Mouse (Mus musculus) stomach, embryonic 16.5 days (tissue): ENCODE data around the gene Itga11. TPM values are rescaled to one million over a fixed set of nuclear protein-coding genes. Genes with fewer than 3 reads are reported as not detected.

Source experiments
- ATAC-seq: fragments of 200-750 bp; cut with Nextera tagmentation; 2 replicates; pipeline ENCODE4 v1.8.0; 2017; ENCODE audit warnings: moderate number of reproducible peaks, moderate TSS enrichment; ENCODE audit not compliant: insufficient read depth, low FRiP score
- H3K27ac ChIP-seq: fragments of 300-500 bp; sonication (generic); 2 replicates; pipeline ENCODE4 v1.5.1; 2014; ENCODE audit warnings: low read length
- H3K27me3 ChIP-seq: fragments of 300-500 bp; sonication (generic); 2 replicates; pipeline ENCODE4 v1.6.1; 2014; ENCODE audit warnings: low read length, control low read depth, mixed read lengths; ENCODE audit not compliant: control insufficient read depth, insufficient read depth
- H3K36me3 ChIP-seq: fragments of 300-500 bp; sonication (generic); 2 replicates; pipeline ENCODE4 v1.6.1; 2014; ENCODE audit warnings: low read length; ENCODE audit not compliant: control insufficient read depth, insufficient read depth
- H3K4me1 ChIP-seq: fragments of 300-500 bp; sonication (generic); 2 replicates; pipeline ENCODE4 v1.6.1; 2014; ENCODE audit warnings: low read length, control low read depth, mixed read lengths; ENCODE audit not compliant: control insufficient read depth, insufficient read depth
- H3K4me2 ChIP-seq: fragments of 300-500 bp; sonication (generic); 2 replicates; pipeline ENCODE4 v1.6.1; 2014; ENCODE audit warnings: low read depth, low read length, mixed read lengths
- H3K4me3 ChIP-seq: fragments of 300-500 bp; sonication (generic); replicated peaks from 2 replicates; pipeline ENCODE4 v1.5.1; 2014; ENCODE audit warnings: mild to moderate bottlenecking, low read length
- H3K9ac ChIP-seq: fragments of 300-500 bp; sonication (generic); 2 replicates; pipeline ENCODE4 v1.6.1; 2014; ENCODE audit warnings: low read length
- H3K9me3 ChIP-seq: fragments of 300-500 bp; sonication (generic); replicated peaks from 2 replicates; pipeline ENCODE4 v1.6.1; 2016; ENCODE audit warnings: low read length, control low read depth; ENCODE audit not compliant: control insufficient read depth
- WGBS: fragments of 180-500 bp; shearing (Covaris S2); extraction: QIAGEN DNeasy Blood & Tissue Kit; methylation state at CpG from one replicate; pipeline ENCODE4 v1.1.7; 2014; 5-methylcytosine and 5-hydroxymethylcytosine counted together
- polyA plus RNA-seq: library from polyadenylated mRNA; unstranded; fragments of >200 nt; fragmentation: Nextera tagmentation; extraction: Ambion mirVana; gene quantifications from 2 replicates; pipeline ENCODE4 v1.2.1, GENCODE M21; 2015

The Itga11 gene
- polyA plus RNA-seq, 1 experiment from 2014 or later: 1.7 TPM

DNA sequence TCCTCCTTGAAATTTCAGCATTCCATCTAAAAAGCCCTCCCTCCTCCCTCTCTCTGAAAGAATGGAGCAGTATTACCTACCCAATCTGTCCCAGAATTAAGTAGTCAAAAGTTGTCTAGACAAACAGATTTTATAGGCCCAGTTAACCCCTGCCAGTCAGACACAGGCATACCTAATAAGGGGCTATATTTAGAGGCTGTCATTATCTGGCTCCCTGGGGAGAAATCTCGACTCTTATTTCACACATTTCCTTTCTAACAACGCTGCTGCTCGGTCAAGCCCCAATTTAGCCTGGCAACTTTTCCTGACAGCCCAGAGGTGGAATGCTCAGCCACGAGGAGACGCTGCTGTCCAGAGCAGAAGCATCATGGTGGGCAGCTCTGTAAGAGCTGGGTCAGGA lies 47.6 kb downstream of the Itga11 start:
- no peaks in the 10 kb centered on the region for H3K4me1 ChIP-seq
- H3K9ac ChIP-seq: no peak overlapping the region
- WGBS: 34% methylated on average over 5 of the region's 5 CpGs
- no peak overlapping the region for H3K4me2 ChIP-seq
- no peak for ATAC-seq
- no peaks in the 10 kb centered on the region for H3K27me3 ChIP-seq
- no peaks in the 10 kb centered on the region for H3K36me3 ChIP-seq
- H3K9me3 ChIP-seq: no peaks in the 10 kb centered on the region
- no peak overlapping the region for H3K27ac ChIP-seq
- no peak overlapping the region for H3K4me3 ChIP-seq

DNA sequence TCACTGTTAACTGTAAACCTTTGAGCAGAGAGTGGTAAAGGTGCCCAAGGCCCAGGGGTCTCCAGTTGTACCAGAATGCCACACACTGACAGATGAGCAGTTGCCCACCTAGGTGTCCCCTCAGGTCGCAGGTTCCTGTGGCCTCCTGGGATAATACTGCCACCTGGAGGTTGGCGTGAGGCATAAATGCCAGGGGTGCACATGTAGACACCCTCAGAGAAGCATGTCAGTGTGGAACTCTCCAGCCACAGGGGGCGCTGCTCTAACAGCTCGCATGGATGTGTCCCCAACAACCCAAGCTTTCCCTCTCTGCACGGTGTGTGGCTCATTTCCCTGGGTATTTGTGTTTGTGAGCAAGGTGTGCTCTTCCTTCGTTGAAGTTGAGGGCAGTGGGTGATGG lies 48.8 kb downstream of the Itga11 start:
- H3K4me2 ChIP-seq: no peak overlapping the region

DNA sequence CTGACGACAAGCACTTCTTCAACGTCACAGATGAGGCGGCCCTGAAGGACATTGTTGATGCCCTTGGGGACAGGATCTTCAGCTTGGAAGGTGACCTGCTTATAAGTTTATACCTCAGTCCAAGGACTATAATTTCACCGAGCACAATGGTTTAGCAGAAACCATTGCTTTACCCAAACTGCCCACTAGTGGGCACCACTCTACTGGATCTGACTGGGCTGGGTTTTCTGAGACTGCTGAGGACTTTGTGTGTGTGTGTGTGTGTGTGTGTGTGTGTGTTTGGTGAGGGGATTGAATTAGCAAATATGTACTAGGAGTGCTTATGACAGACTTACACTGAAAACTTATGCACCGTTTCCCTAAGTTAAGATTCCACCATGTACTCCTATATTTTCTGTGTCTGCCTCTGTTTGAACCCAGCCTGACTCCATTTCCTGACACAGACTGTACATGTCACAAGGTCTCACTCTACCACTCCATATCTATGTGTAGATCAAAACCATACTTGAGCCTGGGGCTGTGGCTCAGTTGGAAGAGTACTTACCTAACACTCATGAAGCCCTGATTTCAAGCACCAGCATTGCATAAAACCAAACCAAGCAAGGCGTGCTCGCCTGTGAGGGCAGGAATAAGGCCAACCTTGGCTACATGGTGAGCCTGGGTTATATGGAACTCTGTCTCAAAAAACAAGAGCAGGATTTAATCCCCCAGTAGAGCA lies 67.1 kb downstream of the Itga11 start:
- ATAC-seq: no peak
- H3K4me1 ChIP-seq: 0 out of 2 replicates have a peak, but pooled peaks cover 3% of the 10 kb centered on the region
- H3K27ac ChIP-seq: no peak overlapping the region
- 56% methylated on average over 7 of the region's 7 CpGs for WGBS
- H3K9ac ChIP-seq: no peak overlapping the region
- no peaks in the 10 kb centered on the region for H3K27me3 ChIP-seq
- no peak overlapping the region for H3K4me3 ChIP-seq
- H3K4me2 ChIP-seq: no peak overlapping the region
- no peaks in the 10 kb centered on the region for H3K9me3 ChIP-seq
- no peaks in the 10 kb centered on the region for H3K36me3 ChIP-seq

More for the DNA sequence above, 48.8 kb downstream of the Itga11 start:
- Histone ChIP-seq H3K36me3 (no peaks in the 10 kb centered on the region), H3K27me3 (no peaks in the 10 kb centered on the region), H3K9ac (no peak overlapping the region), H3K4me3 (no peak overlapping the region), H3K9me3 (no peaks in the 10 kb centered on the region), H3K27ac (no peak overlapping the region), H3K4me1 (no peaks in the 10 kb centered on the region)
- WGBS: 58% methylated on average over 6 of the region's 6 CpGs
- no peak for ATAC-seq

DNA sequence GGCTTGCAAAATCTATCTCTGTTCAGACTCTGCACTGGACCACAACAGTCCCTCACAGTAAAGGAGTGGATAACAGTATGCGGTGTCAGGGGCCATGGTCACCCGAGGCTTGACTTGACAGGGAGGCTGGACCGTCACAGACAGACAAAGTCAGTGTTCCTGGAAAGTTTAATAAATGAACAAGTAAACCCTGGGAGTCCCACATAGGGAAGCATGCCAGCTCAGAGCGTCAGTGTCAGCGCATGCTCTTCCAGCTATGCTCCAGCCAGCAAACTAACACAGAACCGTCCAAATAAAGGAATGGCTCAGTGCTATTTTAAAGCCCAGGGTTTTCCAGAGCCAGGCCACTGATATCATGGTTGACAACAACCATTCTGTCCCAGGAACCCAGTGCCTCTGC lies 69.0 kb downstream of the Itga11 start:
- 48% methylated on average over 6 of the region's 6 CpGs for WGBS
- Histone ChIP-seq H3K27ac (no peak overlapping the region), H3K4me2 (no peak overlapping the region), H3K4me3 (no peak overlapping the region), H3K9ac (no peak overlapping the region), H3K4me1 (0 out of 2 replicates have a peak, but pooled peaks cover 3% of the 10 kb centered on the region), H3K36me3 (no peaks in the 10 kb centered on the region), H3K9me3 (no peaks in the 10 kb centered on the region), H3K27me3 (no peaks in the 10 kb centered on the region)
- ATAC-seq: no peak

DNA sequence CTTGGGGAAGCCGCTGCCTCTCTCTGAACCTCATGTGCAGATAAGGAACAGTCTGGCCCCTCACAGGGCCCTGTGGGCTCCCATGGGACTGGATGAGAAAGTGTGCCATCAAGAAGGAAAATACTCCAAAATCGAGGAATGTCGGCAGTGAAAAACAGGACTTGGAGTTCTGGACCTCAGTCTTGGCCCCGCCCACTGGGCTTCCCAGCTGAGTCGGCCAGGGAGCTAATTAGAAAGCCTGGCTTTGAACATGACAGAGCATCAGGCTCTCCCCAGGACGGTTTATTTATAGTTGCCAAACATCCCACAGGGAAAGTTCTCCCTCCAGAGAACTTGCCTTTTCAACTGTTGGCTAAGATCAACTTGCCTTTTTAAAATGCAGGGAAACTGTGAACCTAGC lies 72.0 kb downstream of the Itga11 start:
- Histone ChIP-seq H3K4me3 (no peak overlapping the region), H3K27me3 (no peaks in the 10 kb centered on the region), H3K27ac (no peak overlapping the region), H3K36me3 (no peaks in the 10 kb centered on the region), H3K9me3 (no peaks in the 10 kb centered on the region), H3K4me1 (0 out of 2 replicates have a peak, but pooled peaks cover 3% of the 10 kb centered on the region), H3K4me2 (no peak overlapping the region), H3K9ac (no peak overlapping the region)
- WGBS: 43% methylated on average over 6 of the region's 6 CpGs
- ATAC-seq: no peak

DNA sequence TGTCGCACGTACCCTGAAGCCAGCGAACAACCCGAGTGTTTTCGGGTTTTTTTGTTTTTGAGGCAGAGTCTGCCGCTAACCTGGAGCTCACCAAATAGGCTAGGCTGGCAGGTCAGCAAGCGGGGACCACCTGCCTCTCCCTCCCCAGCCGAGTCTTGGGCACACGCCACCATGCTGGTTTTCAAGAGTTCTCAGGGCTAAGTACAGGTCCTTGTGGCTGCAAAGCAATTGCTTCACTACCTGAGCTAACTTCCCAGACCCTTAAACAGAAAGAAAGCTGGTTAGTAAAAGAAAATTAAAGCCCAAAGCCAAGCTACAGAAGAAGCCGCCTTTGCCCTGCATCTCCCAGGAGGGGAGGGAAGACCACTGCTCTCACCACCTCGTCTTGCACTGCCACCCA lies 72.8 kb downstream of the Itga11 start:
- no peak overlapping the region for H3K4me3 ChIP-seq
- H3K9me3 ChIP-seq: no peaks in the 10 kb centered on the region
- ATAC-seq: no peak
- WGBS: 84% methylated on average over 11 of the region's 11 CpGs
- H3K4me2 ChIP-seq: no peak overlapping the region
- H3K27me3 ChIP-seq: no peaks in the 10 kb centered on the region
- no peak overlapping the region for H3K9ac ChIP-seq
- no peak overlapping the region for H3K27ac ChIP-seq
- no peaks in the 10 kb centered on the region for H3K36me3 ChIP-seq
- 0 out of 2 replicates have a peak, but pooled peaks cover 3% of the 10 kb centered on the region for H3K4me1 ChIP-seq

DNA sequence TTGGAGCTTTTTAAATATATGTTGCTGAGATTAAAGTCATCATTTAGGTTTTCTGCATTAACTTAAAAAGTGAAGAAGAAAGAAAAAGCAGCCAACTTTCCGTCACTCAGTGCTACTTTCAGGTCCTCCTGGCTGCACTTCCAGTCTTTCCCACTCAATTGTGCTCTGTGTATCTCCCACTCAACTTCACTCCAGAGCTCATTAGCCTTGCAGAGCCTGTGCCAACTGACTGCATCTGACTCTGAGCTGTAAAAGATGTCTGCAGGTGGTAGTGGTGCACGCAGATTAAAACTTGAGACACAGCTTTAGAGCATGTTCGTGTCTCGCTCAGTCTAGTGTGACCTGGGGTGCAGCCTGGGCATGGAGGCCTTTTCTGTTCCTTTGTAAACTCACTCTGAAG lies 80.7 kb downstream of the Itga11 start:
- H3K9me3 ChIP-seq: no peaks in the 10 kb centered on the region
- no peaks in the 10 kb centered on the region for H3K27me3 ChIP-seq
- no peaks in the 10 kb centered on the region for H3K36me3 ChIP-seq
- WGBS: 78% methylated on average over 4 of the region's 4 CpGs
- ATAC-seq: no peak
- no peaks in the 10 kb centered on the region for H3K4me1 ChIP-seq
- no peak overlapping the region for H3K9ac ChIP-seq
- no peak overlapping the region for H3K27ac ChIP-seq
- H3K4me3 ChIP-seq: no peak overlapping the region
- H3K4me2 ChIP-seq: no peak overlapping the region

DNA sequence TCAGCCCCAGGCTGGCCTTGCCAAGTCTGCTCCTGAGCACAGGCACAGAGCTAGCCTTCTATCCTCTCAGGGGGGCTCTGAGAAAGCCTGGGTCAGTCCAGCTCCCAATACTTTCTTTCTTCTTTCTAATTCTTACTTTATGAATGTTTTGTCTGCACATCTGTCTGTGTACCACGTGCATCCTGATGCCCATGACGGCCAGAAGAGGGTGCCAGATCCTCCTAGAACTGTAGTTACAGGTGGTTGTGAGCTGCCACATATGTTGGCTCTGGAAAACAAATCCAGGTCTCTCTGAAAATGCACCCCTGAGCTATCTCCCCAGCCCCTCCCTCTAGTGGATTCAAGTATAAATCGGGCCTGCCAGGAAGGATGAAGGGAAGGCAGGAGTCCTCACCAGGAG lies 82.0 kb downstream of the Itga11 start:
- Histone ChIP-seq H3K36me3 (no peaks in the 10 kb centered on the region), H3K27me3 (no peaks in the 10 kb centered on the region), H3K4me3 (no peak overlapping the region), H3K9ac (no peak overlapping the region), H3K4me2 (no peak overlapping the region), H3K27ac (no peak overlapping the region), H3K4me1 (no peaks in the 10 kb centered on the region), H3K9me3 (no peaks in the 10 kb centered on the region)
- no peak for ATAC-seq
- WGBS: 43% methylated on average over 3 of the region's 3 CpGs

DNA sequence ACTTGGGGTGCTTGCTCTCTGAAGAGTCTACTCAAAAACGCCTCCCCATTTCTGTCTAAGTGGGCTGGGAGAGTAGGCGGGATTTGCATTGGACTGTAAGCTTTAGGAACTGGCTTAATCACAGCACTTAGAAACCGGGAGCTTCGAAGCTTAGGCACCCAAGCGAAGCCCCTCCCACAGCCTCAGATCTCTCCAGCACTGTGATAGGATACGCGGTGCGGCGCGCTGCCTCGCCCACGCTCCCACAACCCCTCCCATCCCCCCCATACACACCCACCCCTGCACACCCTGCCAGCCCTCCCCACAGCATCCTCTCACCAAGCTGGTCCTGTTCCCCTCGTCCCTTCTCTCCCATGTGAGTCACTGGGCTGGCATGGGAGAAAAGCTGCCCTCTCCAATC lies 85.9 kb downstream of the Itga11 start:
- Histone ChIP-seq H3K27ac (no peak overlapping the region), H3K9ac (no peak overlapping the region), H3K4me2 (peak overlapping the region; percentile 26; the same call in 1 of the 2 replicates), H3K36me3 (no peaks in the 10 kb centered on the region), H3K4me1 (no peaks in the 10 kb centered on the region), H3K9me3 (no peaks in the 10 kb centered on the region), H3K27me3 (no peaks in the 10 kb centered on the region), H3K4me3 (no peak overlapping the region)
- ATAC-seq: peak; percentile 44; the same call in 1 of the 2 replicates
- WGBS: 12% methylated on average over 13 of the region's 13 CpGs
